Mouse (Mus musculus): ENCODE data around the gene Phf24. TPM values are rescaled to one million over a fixed set of nuclear protein-coding genes. Genes with fewer than 3 reads are reported as not detected.

Gene Phf24
- total and polyA plus RNA-seq, 3 experiments: 0.31 to 0.92 TPM; not detected in 1

GRCm38 (mm10) chr4:42958942-42959341 is 42.5 kb downstream of the Phf24 start:
- H3K4me1 ChIP-seq (ENCODE audit: control insufficient read depth in 1 of 2, insufficient read depth in 2 of 2, low read length in 2 of 2): peaks cover 0 to 4% of the 10 kb centered on the region in 2 experiments; a peak in 1 of 4 replicates
- H3K27ac ChIP-seq (ENCODE audit: control insufficient read depth, low read depth, low read length): no peak overlapping the region
- no peak overlapping the region for H3K4me3 ChIP-seq (ENCODE audit: control insufficient read depth in 1 of 2, insufficient read depth in 1 of 2, low read depth in 2 of 2, low read length in 2 of 2)
- no peak overlapping the region for H3K9ac ChIP-seq (ENCODE audit: control insufficient read depth, low read depth, low read length, poor library complexity, severe bottlenecking)
- H3K79me2 ChIP-seq (ENCODE audit: control insufficient read depth, insufficient read depth, low read length, poor library complexity): no peaks in the 10 kb centered on the region
- no peaks in the 10 kb centered on the region for H3K9me3 ChIP-seq (replicated peaks; ENCODE audit: insufficient read depth, low read length)
- TF ChIP-seq NELFE (IDR thresholded peaks at IDR 0.05; ENCODE audit: low read depth, low read length) (no peak), MAFK (IDR thresholded peaks at IDR 0.05; ENCODE audit: borderline replicate concordance, low read depth, low read length) (no peak), POLR2A (IDR thresholded peaks at IDR 0.05; ENCODE audit: control insufficient read depth in 1 of 2, insufficient read depth in 1 of 2, low read depth in 1 of 2, low read length in 2 of 2, poor library complexity in 1 of 2) (no peak), RAD21 (IDR thresholded peaks at IDR 0.05; ENCODE audit: low read depth, low read length) (no peak), BHLHE40 (IDR thresholded peaks at IDR 0.05; ENCODE audit: borderline replicate concordance, low read depth, low read length) (no peak)
- peaks cover 0 to 4% of the 10 kb centered on the region in 2 experiments; a peak in 2 of 4 replicates for H3K36me3 ChIP-seq (ENCODE audit: control insufficient read depth in 1 of 2, insufficient read depth in 2 of 2, low read length in 2 of 2)
- no peaks in the 10 kb centered on the region for H3K27me3 ChIP-seq (ENCODE audit: control insufficient read depth in 1 of 2, insufficient read depth in 2 of 2, low read length in 2 of 2)
- DNase-seq (ENCODE audit: low read depth, low spot score): peak; percentile 34

- no peak overlapping the region for H3K9ac ChIP-seq (ENCODE audit: control insufficient read depth, low read depth, low read length, poor library complexity, severe bottlenecking)
- H3K27me3 ChIP-seq (ENCODE audit: control insufficient read depth in 1 of 2, insufficient read depth in 2 of 2, low read length in 2 of 2): no peaks in the 10 kb centered on the region
- no peaks in the 10 kb centered on the region for H3K9me3 ChIP-seq (replicated peaks; ENCODE audit: insufficient read depth, low read length)
- peaks cover 0 to 4% of the 10 kb centered on the region in 2 experiments; a peak in 2 of 4 replicates for H3K36me3 ChIP-seq (ENCODE audit: control insufficient read depth in 1 of 2, insufficient read depth in 2 of 2, low read length in 2 of 2)
- TF ChIP-seq ETS1 (IDR thresholded peaks at IDR 0.05; ENCODE audit: low read depth, low read length) (no peak), UBTF (IDR thresholded peaks at IDR 0.05; ENCODE audit: borderline replicate concordance, insufficient read depth, low read depth, low read length) (no peak), ZNF384 (IDR thresholded peaks at IDR 0.05; ENCODE audit: low read depth, low read length) (no peak), MYB (IDR thresholded peaks at IDR 0.05; ENCODE audit: low read depth, low read length) (no peak), MAX (IDR thresholded peaks at IDR 0.05; ENCODE audit: low read length) (no peak), SIN3A (IDR thresholded peaks at IDR 0.05; ENCODE audit: low read length) (no peak), E2F4 (IDR thresholded peaks at IDR 0.05; ENCODE audit: borderline replicate concordance, low read depth, low read length) (no peak), MEF2A (IDR thresholded peaks at IDR 0.05; ENCODE audit: extremely low read depth, insufficient replicate concordance, low read depth, low read length, poor library complexity, severe bottlenecking) (no peak), POLR2A (IDR thresholded peaks at IDR 0.05; ENCODE audit: control insufficient read depth in 1 of 2, insufficient read depth in 1 of 2, low read depth in 1 of 2, low read length in 2 of 2, poor library complexity in 1 of 2) (no peak), POLR2AphosphoS5 (IDR thresholded peaks at IDR 0.05; ENCODE audit: borderline replicate concordance, low read depth, low read length) (no peak), MAFK (IDR thresholded peaks at IDR 0.05; ENCODE audit: borderline replicate concordance, low read depth, low read length) (no peak), RAD21 (IDR thresholded peaks at IDR 0.05; ENCODE audit: low read depth, low read length) (no peak), NELFE (IDR thresholded peaks at IDR 0.05; ENCODE audit: low read depth, low read length) (no peak), HCFC1 (IDR thresholded peaks at IDR 0.05; ENCODE audit: low read depth, low read length) (no peak), BHLHE40 (IDR thresholded peaks at IDR 0.05; ENCODE audit: borderline replicate concordance, low read depth, low read length) (no peak), NRF1 (IDR thresholded peaks at IDR 0.05; ENCODE audit: insufficient read depth, low read depth, low read length, poor library complexity, severe bottlenecking) (no peak), USF2 (IDR thresholded peaks at IDR 0.05; ENCODE audit: borderline replicate concordance in 1 of 2, insufficient read depth in 1 of 2, low read depth in 1 of 2, low read length in 2 of 2) (no peak), CHD1 (IDR thresholded peaks at IDR 0.05; ENCODE audit: low read depth, low read length) (no peak)
- H3K27ac ChIP-seq (ENCODE audit: control insufficient read depth, low read depth, low read length): no peak overlapping the region
- H3K4me1 ChIP-seq (ENCODE audit: control insufficient read depth in 1 of 2, insufficient read depth in 2 of 2, low read length in 2 of 2): peaks cover 0 to 4% of the 10 kb centered on the region in 2 experiments; a peak in 1 of 4 replicates
- no peaks in the 10 kb centered on the region for H3K79me2 ChIP-seq (ENCODE audit: control insufficient read depth, insufficient read depth, low read length, poor library complexity)
- no peak for DNase-seq (ENCODE audit: low read depth, low spot score)
- no peak overlapping the region for H3K4me3 ChIP-seq (ENCODE audit: control insufficient read depth in 1 of 2, insufficient read depth in 1 of 2, low read depth in 2 of 2, low read length in 2 of 2)
Observed at GRCm38 (mm10) chr4:42959382-42959781, 42.9 kb downstream of the Phf24 start.

All from MEL (cell line).